Mouse (Mus musculus): ENCODE results near the gene Raver2. TPM values are rescaled to one million over a fixed set of nuclear protein-coding genes. Genes with fewer than 3 reads are reported as not detected.

The Raver2 gene
- polyA plus RNA-seq, 1 experiment: 0.04 TPM

DNA sequence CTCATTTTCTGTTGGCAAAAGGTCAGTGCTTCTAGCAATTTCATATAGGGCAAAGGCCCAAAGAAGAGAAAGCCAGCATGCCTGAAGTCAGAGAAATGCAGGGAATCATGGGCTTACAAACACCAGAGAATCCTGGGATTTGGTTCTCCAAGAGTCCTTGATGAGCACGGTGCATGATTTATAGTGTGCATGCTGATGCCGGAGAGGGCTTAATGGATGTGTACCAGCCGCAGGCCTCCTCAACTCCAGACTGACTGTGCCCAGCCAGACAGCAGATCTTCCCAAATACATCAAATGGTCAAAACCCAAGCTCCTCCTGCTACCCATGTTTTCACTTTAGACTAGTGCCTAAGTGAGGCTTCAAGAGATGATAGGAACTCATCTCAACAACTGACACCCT is 109.0 kb downstream of the Raver2 start:
- no peak overlapping the region for H3K4me2 ChIP-seq (ENCODE audit: low read depth)
- no peaks in the 10 kb centered on the region for H3K27me3 ChIP-seq (ENCODE audit: control insufficient read depth, insufficient read depth, insufficient read length)
- no peak overlapping the region for H3K4me3 ChIP-seq
- H3ac ChIP-seq (ENCODE audit: control insufficient read depth, insufficient read length): no peak overlapping the region
- TF ChIP-seq SRF (IDR thresholded peaks at IDR 0.05; ENCODE audit: control insufficient read depth, insufficient read length, low read depth) (no peak), CEBPB (IDR thresholded peaks at IDR 0.05; ENCODE audit: insufficient read depth, poor library complexity, severe bottlenecking) (no peak), POLR2A (IDR thresholded peaks at IDR 0.05; ENCODE audit: insufficient read length, low read depth) (no peak), MYOD1 (IDR thresholded peaks at IDR 0.05; ENCODE audit: control insufficient read depth in 1 of 3, insufficient read length in 2 of 3, low read depth in 2 of 3) (no peak), REST (IDR thresholded peaks at IDR 0.05; ENCODE audit: insufficient read depth, insufficient read length) (no peak), POLR2AphosphoS2 (IDR thresholded peaks at IDR 0.05; ENCODE audit: insufficient read length, low read depth) (no peak), E2F4 (IDR thresholded peaks at IDR 0.05; ENCODE audit: insufficient read depth) (no peak), USF1 (IDR thresholded peaks at IDR 0.05; ENCODE audit: low read depth) (no peak), MAX (IDR thresholded peaks at IDR 0.05; ENCODE audit: low read depth) (no peak), TCF3 (IDR thresholded peaks at IDR 0.05; ENCODE audit: insufficient read length, low read depth) (no peak), MYOG (IDR thresholded peaks at IDR 0.05; ENCODE audit: control insufficient read depth in 1 of 3, insufficient read depth in 1 of 3, insufficient read length in 2 of 3, low read depth in 2 of 3) (no peak), TCF12 (IDR thresholded peaks at IDR 0.05; ENCODE audit: insufficient read depth, poor library complexity, severe bottlenecking) (no peak)
- H3K36me3 ChIP-seq (ENCODE audit: control insufficient read depth, insufficient read depth): peaks cover 10% of the 10 kb centered on the region
- H3K79me2 ChIP-seq (ENCODE audit: control insufficient read depth, insufficient read depth): no peaks in the 10 kb centered on the region

- Histone ChIP-seq H3K27me3 (ENCODE audit: control insufficient read depth, insufficient read depth, insufficient read length) (no peaks in the 10 kb centered on the region), H3K4me2 (ENCODE audit: low read depth) (no peak overlapping the region), H3K36me3 (ENCODE audit: control insufficient read depth, insufficient read depth) (peaks cover 12% of the 10 kb centered on the region), H3K79me2 (ENCODE audit: control insufficient read depth, insufficient read depth) (no peaks in the 10 kb centered on the region), H3K4me3 (no peak overlapping the region), H3ac (ENCODE audit: control insufficient read depth, insufficient read length) (no peak overlapping the region)
- TF ChIP-seq TCF3 (IDR thresholded peaks at IDR 0.05; ENCODE audit: insufficient read length, low read depth) (no peak), MYOD1 (IDR thresholded peaks at IDR 0.05; ENCODE audit: control insufficient read depth in 1 of 3, insufficient read length in 2 of 3, low read depth in 2 of 3) (no peak), MYOG (IDR thresholded peaks at IDR 0.05; ENCODE audit: control insufficient read depth in 1 of 3, insufficient read depth in 1 of 3, insufficient read length in 2 of 3, low read depth in 2 of 3) (no peak), POLR2A (IDR thresholded peaks at IDR 0.05; ENCODE audit: insufficient read length, low read depth) (no peak), USF1 (IDR thresholded peaks at IDR 0.05; ENCODE audit: low read depth) (no peak), REST (IDR thresholded peaks at IDR 0.05; ENCODE audit: insufficient read depth, insufficient read length) (no peak), SRF (IDR thresholded peaks at IDR 0.05; ENCODE audit: control insufficient read depth, insufficient read length, low read depth) (no peak), CEBPB (IDR thresholded peaks at IDR 0.05; ENCODE audit: insufficient read depth, poor library complexity, severe bottlenecking) (no peak), POLR2AphosphoS2 (IDR thresholded peaks at IDR 0.05; ENCODE audit: insufficient read length, low read depth) (no peak), MAX (IDR thresholded peaks at IDR 0.05; ENCODE audit: low read depth) (no peak)
Measured at GRCm38 (mm10) chr4:101179076-101179475, 110.3 kb downstream of the Raver2 start.

DNA sequence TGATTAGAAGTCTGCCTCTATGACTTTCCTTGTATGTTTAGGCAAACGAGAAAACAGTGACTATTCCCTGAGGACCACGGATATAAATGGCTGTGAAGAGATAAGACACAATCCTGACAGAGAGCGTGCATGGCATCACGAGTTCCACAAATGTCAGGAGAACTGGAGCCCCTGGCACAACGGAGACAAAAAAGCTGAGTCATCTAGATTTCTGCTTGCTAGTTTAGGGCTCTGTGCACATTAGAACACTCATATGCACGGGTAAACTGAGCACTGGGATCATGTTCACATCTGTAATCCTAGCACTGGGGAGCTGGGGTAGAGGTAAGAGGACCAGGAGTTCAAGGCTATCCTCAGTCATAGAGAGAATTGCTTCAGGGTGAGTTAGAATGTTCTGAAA is 111.1 kb downstream of the Raver2 start:
- Histone ChIP-seq H3K79me2 (ENCODE audit: control insufficient read depth, insufficient read depth) (no peaks in the 10 kb centered on the region), H3K4me2 (ENCODE audit: low read depth) (no peak overlapping the region), H3K27me3 (ENCODE audit: control insufficient read depth, insufficient read depth, insufficient read length) (no peaks in the 10 kb centered on the region), H3K4me3 (no peak overlapping the region), H3ac (ENCODE audit: control insufficient read depth, insufficient read length) (no peak overlapping the region), H3K36me3 (ENCODE audit: control insufficient read depth, insufficient read depth) (peaks cover 16% of the 10 kb centered on the region)
- TF ChIP-seq MAX (IDR thresholded peaks at IDR 0.05; ENCODE audit: low read depth) (no peak), E2F4 (IDR thresholded peaks at IDR 0.05; ENCODE audit: insufficient read depth) (no peak), TCF12 (IDR thresholded peaks at IDR 0.05; ENCODE audit: insufficient read depth, poor library complexity, severe bottlenecking) (no peak), MYOD1 (IDR thresholded peaks at IDR 0.05; ENCODE audit: control insufficient read depth in 1 of 3, insufficient read length in 2 of 3, low read depth in 2 of 3) (no peak), POLR2AphosphoS2 (IDR thresholded peaks at IDR 0.05; ENCODE audit: insufficient read length, low read depth) (no peak), POLR2A (IDR thresholded peaks at IDR 0.05; ENCODE audit: insufficient read length, low read depth) (no peak), CEBPB (IDR thresholded peaks at IDR 0.05; ENCODE audit: insufficient read depth, poor library complexity, severe bottlenecking) (no peak), REST (IDR thresholded peaks at IDR 0.05; ENCODE audit: insufficient read depth, insufficient read length) (no peak), SRF (IDR thresholded peaks at IDR 0.05; ENCODE audit: control insufficient read depth, insufficient read length, low read depth) (no peak), TCF3 (IDR thresholded peaks at IDR 0.05; ENCODE audit: insufficient read length, low read depth) (no peak), USF1 (IDR thresholded peaks at IDR 0.05; ENCODE audit: low read depth) (no peak), MYOG (IDR thresholded peaks at IDR 0.05; ENCODE audit: control insufficient read depth in 1 of 3, insufficient read depth in 1 of 3, insufficient read length in 2 of 3, low read depth in 2 of 3) (no peak)

GRCm38 (mm10) chr4:101180681-101181080 is 111.9 kb downstream of the Raver2 start:
- Histone ChIP-seq H3K4me2 (ENCODE audit: low read depth) (no peak overlapping the region), H3K79me2 (ENCODE audit: control insufficient read depth, insufficient read depth) (no peaks in the 10 kb centered on the region), H3K27me3 (ENCODE audit: control insufficient read depth, insufficient read depth, insufficient read length) (no peaks in the 10 kb centered on the region), H3K4me3 (no peak overlapping the region), H3ac (ENCODE audit: control insufficient read depth, insufficient read length) (no peak overlapping the region), H3K36me3 (ENCODE audit: control insufficient read depth, insufficient read depth) (peaks cover 16% of the 10 kb centered on the region)
- TF ChIP-seq TCF3 (IDR thresholded peaks at IDR 0.05; ENCODE audit: insufficient read length, low read depth) (no peak), POLR2AphosphoS2 (IDR thresholded peaks at IDR 0.05; ENCODE audit: insufficient read length, low read depth) (no peak), REST (IDR thresholded peaks at IDR 0.05; ENCODE audit: insufficient read depth, insufficient read length) (no peak), SRF (IDR thresholded peaks at IDR 0.05; ENCODE audit: control insufficient read depth, insufficient read length, low read depth) (no peak), MYOD1 (IDR thresholded peaks at IDR 0.05; ENCODE audit: control insufficient read depth in 1 of 3, insufficient read length in 2 of 3, low read depth in 2 of 3) (no peak), MYOG (IDR thresholded peaks at IDR 0.05; ENCODE audit: control insufficient read depth in 1 of 3, insufficient read depth in 1 of 3, insufficient read length in 2 of 3, low read depth in 2 of 3) (no peak), POLR2A (IDR thresholded peaks at IDR 0.05; ENCODE audit: insufficient read length, low read depth) (no peak), E2F4 (IDR thresholded peaks at IDR 0.05; ENCODE audit: insufficient read depth) (no peak), TCF12 (IDR thresholded peaks at IDR 0.05; ENCODE audit: insufficient read depth, poor library complexity, severe bottlenecking) (no peak), CEBPB (IDR thresholded peaks at IDR 0.05; ENCODE audit: insufficient read depth, poor library complexity, severe bottlenecking) (no peak), MAX (IDR thresholded peaks at IDR 0.05; ENCODE audit: low read depth) (no peak)
